Mouse (Mus musculus): Measurements from ENCODE around the gene Gm17359.
"Not testable (repeated sequence)": the region's sequence is repeated elsewhere in the genome, so short reads cannot be mapped to it uniquely, and the experiment has no call there.

Gene Gm17359

DNA sequence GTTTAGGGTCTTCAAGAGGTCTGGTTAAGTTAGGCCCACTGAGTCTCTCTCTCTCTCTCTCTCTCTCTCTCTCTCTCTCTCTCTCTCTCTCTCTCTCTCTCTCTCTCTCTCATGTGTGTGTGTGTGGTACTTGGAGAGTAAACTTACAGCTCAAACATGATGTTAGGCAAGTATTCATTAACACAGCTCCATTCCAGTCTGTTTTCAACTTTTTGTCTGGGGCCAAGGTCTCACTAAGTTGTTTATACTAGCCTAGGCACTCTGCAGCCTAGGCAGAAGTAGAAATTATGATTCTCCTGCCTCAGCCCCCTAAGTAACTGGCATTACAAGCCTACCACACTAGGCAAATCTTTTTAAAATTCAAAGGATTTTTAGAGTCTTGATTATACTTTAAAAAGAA is 79.5 kb downstream of the Gm17359 start:
- no peak for DNase-seq (ENCODE audit: low read depth)

DNA sequence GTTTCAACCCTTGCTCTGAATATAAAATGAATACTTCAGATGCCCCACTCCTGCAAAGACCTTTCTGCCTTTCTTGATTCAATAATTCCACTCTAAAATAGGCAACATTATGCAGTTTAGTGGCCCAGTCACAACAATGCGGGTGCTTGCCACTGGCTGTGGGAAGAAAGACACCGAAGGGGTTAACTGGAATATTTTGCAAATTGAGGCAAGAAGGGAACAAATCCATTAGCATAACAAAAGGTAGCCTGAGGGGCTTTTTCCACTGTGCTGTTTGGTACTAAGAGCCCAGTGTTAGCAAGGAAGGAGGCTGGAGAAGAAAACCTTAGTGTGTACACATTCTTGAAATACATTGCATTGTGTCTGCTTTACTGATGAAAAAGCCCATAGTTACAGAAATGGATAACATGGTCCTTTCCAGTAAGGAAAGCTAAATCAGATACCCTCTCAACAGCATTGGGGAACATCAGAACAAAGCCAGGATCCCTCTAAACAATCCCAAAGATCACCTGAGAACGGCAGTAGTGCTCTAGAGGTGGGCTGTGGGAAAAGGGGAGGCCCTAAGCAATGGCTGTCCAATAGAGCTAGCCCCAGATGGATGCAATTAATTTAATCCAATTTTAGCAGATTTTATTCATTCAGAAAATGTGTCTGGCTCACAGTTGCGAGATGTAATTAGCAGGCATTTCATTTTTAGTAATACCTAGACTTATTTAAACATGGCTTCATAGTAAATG is 80.7 kb downstream of the Gm17359 start:
- DNase-seq (ENCODE audit: low read depth) = no peak

DNA sequence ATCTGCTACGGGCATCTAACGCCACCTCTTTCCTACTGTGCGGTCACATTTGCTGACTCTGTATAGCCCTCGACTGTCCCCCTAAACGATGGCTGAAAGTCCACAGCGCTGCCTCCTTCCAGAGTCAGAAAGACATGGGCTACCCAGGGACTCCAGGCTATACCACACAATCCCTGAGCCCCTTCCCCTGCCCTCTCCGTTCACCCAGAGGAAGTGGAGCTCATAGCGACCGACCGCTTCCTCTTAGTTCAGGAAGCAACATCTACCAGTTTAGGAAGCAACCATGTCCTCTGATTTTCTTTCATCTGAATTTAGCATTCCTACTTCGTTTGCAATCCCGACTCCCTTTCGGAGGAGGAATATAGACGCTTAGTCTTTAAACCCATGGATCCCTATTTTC is 82.5 kb downstream of the Gm17359 start:
- no peak for DNase-seq (ENCODE audit: low read depth)

DNA sequence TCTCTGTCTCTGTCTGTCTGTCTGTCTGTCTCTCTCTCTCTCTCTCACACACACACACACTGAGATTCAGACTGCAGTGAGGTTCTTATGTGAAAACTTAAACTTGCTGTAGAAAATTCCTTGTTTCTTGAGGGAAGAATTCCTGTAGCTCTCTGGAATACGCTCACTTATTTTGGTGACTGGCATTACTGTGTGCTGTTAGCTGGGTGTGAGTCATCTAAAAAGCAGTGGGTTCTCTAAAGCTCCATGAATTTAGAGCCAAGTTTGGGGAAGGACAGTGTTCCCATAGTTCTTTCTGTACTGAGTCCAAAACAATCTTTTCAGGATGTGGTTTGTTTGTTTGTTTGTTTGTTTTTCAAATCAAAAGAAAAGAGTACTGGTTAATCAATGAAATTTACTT is 89.0 kb downstream of the Gm17359 start:
- DNase-seq (ENCODE audit: low read depth) = no peak

DNA sequence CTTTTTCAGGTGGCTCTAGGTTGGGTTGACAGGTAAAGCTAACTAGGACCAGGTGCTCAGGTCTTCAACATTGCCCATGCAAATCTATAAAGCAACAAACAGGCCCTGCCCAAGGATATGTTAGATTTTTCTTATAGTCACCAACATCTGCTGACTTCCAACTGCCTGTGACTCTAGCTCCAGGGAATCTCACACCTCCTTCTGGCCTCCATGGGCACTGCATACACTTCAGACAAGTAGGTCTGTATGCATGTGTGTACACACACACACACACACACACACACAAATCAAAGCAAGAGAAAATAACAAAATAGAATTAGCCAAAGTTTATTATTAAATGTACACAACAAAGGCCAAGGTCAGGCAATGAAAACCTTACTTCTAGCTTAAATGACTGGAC is 97.1 kb downstream of the Gm17359 start:
- no peak for DNase-seq (ENCODE audit: low read depth)

DNA sequence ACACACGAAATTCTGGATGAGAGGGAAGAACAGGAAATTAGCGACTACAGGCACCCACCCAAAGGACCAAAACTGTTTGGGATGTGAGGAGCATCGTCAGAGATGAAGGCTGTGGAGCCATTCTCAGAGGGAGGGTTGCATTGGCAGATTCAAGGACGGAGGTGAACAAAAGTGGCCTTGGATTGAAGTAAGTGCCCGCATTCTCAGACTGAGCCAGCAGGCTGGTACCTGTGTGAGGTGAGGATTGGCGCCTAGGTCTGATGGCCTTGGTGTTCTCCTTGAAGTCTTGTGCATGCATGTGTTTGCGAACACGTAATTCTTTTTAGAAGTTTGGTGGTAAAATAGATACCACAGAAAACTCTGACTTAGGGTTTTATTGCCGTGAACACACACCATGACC is 98.0 kb downstream of the Gm17359 start:
- DNase-seq (ENCODE audit: low read depth) = no peak

DNA sequence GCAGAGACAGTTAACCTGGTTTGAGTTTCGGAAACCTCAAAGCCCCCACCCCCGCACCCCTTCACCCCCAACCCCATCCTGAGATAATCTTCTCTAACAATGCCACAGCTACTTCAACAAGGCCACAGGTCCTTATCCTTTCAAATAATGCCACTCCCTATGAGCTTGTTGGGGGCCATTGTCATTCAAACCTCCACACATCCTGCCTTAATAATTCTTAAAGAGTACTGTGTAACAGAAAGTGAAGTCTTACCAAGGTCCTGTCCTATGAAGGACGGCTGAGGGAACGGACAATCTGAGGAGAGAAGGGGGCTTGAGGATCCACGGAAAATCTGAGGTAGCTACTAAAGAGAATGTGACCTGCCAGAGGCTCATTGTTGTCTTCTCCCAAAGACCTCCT is 98.5 kb downstream of the Gm17359 start:
- DNase-seq (ENCODE audit: low read depth) = no peak

DNA sequence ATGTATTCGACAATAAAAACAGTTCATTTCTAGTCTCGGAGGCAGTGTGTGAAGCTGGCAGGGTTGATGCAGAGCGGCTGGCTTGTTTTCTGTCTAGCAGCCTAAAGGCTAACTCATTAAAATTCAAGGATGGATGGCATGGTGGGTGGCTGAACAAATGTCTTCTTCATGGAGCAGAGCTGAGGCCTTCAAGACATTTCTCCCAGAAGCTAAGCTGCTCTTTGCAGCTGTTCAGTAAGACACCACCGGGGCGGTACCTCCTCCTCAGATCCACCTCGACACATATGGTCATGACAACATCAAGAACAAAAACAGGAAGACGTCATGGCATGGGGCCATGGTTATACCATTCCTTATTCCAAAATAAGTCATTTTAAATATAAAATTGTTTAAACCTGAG is 99.7 kb downstream of the Gm17359 start:
- no peak for DNase-seq (ENCODE audit: low read depth)

DNA sequence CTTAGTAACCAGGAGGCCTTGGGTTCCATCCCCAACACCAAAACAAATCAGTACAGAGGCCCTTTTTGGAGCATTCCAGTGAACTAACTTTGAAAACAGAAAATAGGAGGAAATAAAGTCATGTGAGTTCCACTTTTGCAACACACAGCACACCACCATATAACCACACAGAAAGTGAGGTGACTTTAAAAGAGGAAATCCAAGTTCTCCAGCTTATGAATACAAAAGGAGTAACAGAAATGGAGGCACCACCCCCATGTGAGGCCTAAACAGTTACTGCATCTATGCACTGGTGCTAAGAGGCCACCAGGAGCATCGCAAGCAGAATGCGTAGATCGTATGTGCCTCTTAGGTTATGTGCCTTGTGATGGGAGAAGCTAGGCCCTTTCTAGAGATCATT is 101.8 kb downstream of the Gm17359 start:
- no peak for DNase-seq (ENCODE audit: low read depth)

DNA sequence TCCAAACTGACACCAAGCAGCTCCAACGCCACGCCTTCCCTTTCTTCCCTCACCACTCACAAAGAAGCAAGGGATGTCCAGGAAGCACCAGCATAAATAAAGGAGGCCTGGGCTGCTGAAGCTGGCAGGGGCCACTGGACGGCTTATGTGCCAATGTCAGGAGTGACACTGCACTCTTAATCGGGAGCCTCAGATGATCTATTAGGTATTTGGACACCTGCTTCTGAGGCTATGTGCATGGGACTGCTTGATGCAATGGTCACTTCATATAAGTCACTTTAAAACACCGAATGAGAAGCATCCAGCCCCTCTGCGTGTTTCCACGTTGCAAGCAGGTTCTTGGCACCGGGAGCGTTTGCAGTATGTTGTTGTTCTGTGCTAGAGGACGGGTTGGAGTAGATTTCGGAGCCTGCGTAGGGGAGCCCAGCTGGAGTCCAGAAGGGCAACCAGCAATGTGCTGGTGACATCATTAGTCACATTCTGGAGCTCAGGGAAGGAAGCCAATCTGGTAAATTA is 104.6 kb downstream of the Gm17359 start:
- DNase-seq (ENCODE audit: low read depth) = no peak

DNA sequence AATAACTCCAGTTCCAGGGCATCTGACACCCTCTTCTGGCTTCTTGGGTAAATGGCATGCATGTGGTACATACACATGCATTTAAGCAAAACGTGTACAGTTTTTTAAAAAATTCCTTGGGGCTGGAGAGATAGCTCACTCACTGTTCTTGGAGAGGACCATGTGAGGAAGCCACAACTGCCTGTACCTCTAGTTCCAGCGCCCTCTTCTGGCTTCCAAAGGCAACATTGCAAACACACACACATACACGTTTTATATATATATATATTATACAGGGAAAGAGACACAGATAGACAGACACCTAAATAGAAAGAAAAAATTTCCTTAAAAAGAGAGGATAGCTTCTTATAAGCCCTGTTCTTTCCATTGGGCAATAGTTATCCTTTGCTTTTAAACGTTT is 107.4 kb downstream of the Gm17359 start:
- DNase-seq (ENCODE audit: low read depth) = no peak

DNA sequence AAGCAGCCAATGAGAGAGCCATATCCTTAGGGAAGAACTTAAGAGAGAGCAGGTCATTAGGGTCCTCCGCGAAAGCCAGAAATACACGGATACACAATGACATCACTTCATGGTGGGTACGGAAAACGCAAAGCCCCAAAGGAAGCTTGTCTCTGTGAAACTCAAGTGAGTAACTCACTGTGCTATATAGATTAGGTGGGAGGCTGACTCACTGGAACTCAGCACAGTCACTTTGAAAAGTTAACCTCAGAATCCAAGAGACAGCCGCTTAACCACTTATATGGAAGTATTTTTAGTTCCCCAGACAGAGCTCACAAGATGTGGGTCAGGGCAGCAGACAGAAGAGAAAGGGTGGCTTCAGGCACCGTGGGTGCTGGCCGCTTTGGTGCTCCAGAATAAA is 108.6 kb downstream of the Gm17359 start:
- DNase-seq (ENCODE audit: low read depth) = no peak

DNA sequence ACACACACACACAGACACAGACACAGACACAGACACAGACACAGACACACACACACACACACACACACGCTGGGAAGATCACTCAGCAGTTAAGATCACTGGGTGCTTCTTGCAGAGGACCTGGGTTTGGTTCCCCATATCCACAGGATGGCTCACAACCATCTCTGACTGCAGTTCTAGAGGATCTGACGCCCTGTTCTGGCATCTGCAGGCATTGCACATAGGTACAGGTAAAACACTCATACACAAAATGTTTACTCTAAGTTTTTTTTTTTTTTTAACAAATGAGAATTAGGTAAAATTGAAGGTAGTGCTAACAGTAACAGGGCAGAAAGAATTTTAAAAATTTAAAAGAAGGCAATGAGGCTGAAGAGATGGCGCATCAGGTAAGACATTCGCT is 109.7 kb downstream of the Gm17359 start:
- DNase-seq (ENCODE audit: low read depth) = no peak

DNA sequence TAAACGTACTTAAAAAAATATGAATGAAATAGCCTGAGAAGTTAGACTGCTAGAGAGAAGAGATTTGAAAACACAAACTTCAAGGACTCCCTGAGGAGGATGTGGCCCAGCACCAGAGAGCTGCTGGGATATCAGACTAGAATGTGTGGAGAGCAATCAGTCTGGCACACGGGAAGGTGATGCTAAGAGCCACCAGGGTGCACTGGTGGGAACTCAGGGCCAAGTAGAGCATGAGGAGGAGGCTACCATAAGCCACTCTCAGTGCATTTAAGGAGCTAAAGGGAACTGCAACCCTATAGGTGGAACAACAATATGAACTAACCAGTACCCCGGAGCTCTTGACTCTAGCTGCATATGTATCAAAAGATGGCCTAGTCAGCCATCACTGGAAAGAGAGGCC is 110.2 kb downstream of the Gm17359 start:
- DNase-seq (ENCODE audit: low read depth) = not testable (repeated sequence)

DNA sequence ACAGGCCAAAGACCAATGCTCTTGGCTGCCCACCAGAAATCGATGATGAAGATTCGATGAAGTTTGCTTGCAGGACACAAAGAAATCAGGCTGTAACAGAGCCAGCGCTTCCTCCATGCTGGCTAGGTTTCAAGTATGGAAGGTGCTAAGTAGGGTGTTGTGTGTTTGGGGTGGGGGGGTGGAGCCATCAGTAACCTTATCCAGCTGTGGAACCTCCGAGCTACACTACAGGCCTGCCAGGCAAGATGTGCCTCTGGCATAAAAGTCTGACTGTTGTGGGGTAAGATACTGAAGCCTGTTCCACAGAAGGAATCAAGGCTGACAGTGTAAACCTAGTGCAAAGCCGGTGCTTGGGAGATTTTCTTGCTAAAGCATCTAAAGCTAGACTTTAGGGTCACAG is 112.0 kb downstream of the Gm17359 start:
- no peak for DNase-seq (ENCODE audit: low read depth)

DNA sequence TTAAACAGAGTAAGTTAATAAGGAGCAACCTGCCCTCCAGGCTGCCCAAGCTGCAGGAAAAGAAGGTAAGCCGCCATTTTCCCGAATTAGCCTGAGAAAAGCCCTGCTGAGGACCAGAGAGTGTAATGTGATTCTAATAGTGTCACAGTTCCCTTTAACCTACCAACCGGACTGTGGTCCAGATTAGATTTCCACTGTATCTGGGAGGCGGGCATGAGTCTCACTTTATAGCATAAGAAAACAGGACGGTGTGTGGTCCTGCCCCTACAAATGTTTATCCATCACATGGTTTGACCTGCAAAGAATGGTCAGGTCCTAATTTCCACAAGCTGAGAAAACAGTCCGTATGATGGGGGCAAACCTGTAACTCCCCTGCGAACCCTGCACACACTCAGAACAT is 112.9 kb downstream of the Gm17359 start:
- no peak for DNase-seq (ENCODE audit: low read depth)

DNA sequence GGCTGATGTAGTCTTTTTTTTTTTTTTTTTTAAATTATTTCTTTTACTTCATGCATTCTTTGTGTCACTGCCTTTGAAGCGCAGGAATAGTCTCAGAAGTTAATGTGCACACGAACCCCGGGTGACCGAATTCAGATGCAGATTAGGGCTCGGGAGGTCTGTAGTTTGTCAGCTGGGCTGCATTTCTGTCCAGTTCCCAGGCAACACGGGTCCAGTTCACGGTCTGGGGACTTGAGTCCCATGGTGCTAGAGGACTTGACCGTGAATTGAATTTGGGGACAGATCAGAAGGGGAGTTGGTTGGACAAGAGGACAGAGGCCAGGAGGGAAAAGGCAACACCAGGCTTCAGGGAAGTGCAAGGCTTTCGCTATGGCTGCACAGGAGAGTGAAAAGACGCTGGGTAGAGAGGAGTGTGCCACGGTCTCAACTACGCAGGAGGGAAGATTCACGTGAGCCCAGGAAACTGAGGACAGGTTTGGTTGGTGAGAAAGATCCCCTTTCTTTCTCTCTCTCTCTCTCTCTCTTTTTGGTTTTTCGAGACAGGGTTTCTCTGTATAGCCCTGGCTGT is 116.3 kb downstream of the Gm17359 start:
- no peak for DNase-seq (ENCODE audit: low read depth)

DNA sequence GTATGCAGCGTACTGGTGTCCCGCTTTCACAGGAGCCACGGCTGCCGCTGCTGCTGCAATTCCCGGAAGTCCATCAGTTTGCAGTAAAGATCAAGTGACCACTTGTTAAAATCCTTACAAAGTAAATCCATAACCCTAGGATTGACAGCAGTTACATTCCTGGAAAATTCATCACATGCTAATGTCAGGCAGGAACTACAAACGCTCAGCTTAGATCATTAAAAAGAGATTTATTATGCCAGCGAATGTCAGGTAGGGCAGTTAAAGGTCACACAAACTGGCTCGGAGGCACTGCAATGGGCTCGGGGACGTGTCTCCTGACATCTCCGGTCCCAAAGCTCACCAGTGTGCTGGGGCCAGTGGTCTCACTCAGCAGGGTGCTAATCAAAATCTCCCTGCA is 119.3 kb downstream of the Gm17359 start:
- no peak for DNase-seq (ENCODE audit: low read depth)

DNA sequence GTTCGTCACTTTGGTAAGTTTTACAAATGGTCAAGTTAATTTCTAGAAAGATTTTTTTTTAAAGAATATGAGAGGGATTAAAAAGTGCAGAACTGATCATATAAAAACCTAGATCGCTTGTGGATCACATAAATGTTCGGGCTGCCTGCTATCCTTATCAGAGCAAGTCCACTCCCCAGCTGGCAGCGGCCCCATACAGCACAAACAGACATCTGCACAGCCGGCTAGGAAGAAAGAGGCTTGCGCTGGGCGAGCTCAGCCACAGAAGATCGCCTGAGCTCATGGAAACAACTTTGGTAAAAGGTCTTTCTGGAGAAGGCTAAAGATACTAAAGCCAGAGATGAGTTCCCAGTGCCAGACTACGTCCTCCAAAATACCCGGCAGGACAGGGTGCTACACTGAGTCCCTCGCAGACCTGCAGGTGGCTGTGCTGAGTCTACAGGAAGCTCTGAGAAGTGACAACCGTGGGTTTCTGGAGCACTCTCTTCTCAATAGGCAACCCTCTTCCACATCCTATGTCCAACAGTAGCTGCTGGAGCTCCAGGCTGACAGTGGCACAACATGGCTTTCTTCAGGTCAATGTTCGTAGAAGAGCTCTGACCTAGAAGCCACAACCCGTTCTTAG is 122.3 kb downstream of the Gm17359 start:
- no peak for DNase-seq (ENCODE audit: low read depth)

DNA sequence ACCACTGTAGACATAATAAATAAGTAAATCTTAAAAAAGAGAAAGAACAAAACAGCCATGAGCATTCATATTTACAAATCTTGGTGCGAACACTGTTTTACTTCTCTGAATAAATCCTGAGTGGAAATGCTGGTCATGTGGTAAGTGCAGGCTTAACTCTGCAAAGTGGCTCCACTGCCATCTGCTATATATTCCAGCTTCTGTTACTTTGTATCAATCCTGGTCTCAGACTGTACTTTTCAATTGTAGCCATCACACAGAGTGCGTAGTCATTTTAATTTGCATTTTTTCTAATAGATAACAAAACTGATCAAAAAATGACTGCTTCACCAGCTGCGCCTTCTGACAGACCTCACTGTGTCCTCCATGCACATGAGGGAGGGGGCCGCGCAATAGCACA is 133.0 kb downstream of the Gm17359 start:
- DNase-seq (ENCODE audit: low read depth) = no peak

DNA sequence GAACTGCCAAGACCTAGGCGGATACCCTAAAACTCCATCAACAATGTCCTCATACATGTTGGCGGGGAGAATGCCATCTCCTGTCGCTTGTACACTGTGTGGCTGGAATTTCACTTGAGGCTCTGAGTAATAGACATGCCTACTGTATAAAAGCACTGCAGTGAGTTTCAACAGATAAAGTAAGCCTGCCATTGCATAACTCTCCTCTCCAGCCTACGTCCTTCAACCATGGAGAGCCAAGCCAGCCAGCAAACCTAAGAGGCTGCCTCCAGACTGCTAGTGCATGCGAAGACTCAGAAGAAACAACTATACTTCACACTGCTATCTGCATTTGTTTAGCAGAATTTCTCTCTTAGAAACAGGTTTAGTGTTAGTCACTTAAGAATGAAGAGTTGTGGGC is 135.9 kb downstream of the Gm17359 start:
- DNase-seq (ENCODE audit: low read depth) = no peak

DNA sequence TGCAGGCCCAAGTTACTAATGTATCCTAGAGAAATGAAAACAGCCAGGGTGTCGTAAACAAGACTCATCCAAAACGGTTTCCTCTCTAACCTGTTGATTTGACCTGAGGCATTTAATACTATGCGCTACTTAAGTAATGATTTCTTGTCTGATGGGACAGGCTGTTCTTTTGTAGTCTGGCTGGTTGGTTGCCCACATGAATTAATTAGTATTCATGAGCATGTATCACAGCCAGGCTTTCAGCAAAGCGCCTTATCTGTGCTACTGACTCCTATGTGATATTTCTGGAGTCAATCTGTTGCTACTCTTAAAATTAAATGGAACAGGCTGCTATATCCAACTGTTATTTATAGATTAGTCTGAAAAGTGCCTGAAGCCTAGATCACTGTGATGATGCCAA is 138.4 kb downstream of the Gm17359 start:
- no peak for DNase-seq (ENCODE audit: low read depth)

DNA sequence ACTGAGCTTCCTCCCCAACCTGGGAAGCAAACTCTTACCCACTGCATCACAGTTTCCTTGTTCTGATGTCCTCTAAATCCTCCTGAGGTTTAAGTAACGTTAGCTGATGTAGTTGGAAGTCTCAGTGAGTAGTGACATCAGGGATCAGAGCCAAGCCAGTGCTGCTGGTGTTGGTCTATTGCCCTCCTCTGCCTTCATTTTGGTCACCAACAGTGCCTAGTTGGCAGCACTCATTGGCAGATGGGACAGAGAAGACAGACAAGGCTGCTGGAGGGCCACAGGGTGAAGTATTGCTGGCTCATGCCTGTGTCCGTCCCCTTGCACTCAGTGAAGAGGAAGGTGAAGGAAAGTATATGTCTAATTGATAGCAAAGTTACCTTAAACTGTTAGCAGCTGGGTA is 139.5 kb downstream of the Gm17359 start:
- no peak for DNase-seq (ENCODE audit: low read depth)

DNA sequence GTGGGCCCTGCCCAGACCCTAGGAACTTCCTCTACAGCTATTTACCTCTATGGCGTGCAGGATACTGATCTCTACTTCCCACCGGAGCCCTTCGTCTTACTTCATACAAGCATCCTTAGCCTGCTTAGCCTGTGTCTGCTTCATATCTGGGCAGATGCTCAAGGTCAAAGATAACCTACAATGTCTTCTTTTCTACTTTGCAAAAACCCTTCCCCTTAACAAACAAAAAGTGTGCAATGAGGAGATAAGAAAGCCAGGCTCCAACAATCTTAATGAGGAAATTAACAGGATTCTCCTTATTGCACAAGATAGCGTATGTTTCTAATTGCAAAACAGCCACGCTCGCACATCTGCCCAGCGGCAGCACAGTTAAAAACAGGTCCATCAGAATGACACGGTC is 141.9 kb downstream of the Gm17359 start:
- DNase-seq (ENCODE audit: low read depth) = no peak

Data from naive thymus-derived CD4-positive, alpha-beta T cell, adult 2 months (primary cell).